Mouse (Mus musculus): ENCODE data around the gene Gmppa.

DNA sequence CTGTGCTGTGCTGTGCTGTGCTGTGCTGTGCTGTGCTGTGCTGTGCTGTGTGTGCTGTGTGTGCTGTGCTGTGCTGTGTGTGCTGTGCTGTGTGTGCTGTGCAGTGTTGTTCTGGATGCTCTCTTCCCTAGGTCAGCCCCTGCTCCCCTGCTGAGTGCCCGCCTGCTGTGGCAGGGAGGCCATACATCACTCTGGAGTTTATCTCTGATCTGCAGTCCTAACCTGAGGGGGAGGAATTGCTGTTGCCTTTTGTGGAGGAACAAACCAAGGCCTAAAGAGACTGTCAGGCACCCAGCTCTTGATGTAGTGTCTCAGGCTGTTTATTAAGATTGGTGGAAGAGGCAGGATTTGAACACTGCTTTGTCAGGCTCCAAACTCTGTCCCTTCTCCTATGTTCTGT lies 26.9 kb downstream of the Gmppa start:
- TF ChIP-seq CTCF (IDR thresholded peaks at IDR 0.05; ENCODE audit: insufficient read depth, low read depth, low read length) (no peak), POLR2A (IDR thresholded peaks at IDR 0.05; ENCODE audit: insufficient read depth, low read depth, low read length) (no peak)
